Mouse (Mus musculus): ENCODE measurements around the gene Tenm2. TPM values are rescaled to one million over a fixed set of nuclear protein-coding genes. Genes with fewer than 3 reads are reported as not detected.

Gene Tenm2
- total and polyA plus RNA-seq, 3 experiments = not detected

DNA sequence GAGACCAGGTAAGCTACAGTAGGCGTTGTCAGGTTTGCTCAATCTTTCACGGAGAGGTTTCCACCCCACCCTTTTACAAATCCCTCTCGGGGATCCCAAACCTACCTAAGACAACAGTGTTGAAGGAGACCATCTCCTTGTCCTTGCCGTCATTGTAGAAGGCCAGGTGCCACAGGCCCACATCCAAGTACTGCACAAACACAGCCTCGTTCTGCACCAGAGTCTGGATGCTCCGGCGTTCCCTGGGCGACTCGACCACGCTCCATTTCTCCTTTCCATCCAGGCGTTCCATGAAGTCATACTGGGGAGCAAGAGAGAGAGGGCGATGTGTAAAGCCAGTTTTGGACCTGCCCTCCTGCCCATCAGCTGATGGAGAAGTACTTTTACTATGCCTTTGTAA is 1064.5 kb downstream of the Tenm2 start:
- no peak for DNase-seq (ENCODE audit: low read depth, low spot score)
- H3K79me2 ChIP-seq (ENCODE audit: control insufficient read depth, insufficient read depth, low read length, poor library complexity) = no peaks in the 10 kb centered on the region
- H3K9me3 ChIP-seq (replicated peaks; ENCODE audit: insufficient read depth, low read length) = no peaks in the 10 kb centered on the region
- no peak overlapping the region for H3K9ac ChIP-seq (ENCODE audit: control insufficient read depth, low read depth, low read length, poor library complexity, severe bottlenecking)
- H3K4me3 ChIP-seq (ENCODE audit: control insufficient read depth in 1 of 2, insufficient read depth in 1 of 2, low read depth in 2 of 2, low read length in 2 of 2) = no peak overlapping the region
- TF ChIP-seq TAL1 (IDR thresholded peaks at IDR 0.05; ENCODE audit: low read length) (no peak), POLR2A (IDR thresholded peaks at IDR 0.05; ENCODE audit: control insufficient read depth in 1 of 2, insufficient read depth in 1 of 2, low read depth in 1 of 2, low read length in 2 of 2, poor library complexity in 1 of 2) (no peak), MAZ (IDR thresholded peaks at IDR 0.05; ENCODE audit: low read depth, low read length) (no peak), ETS1 (IDR thresholded peaks at IDR 0.05; ENCODE audit: low read depth, low read length) (no peak), ZNF384 (IDR thresholded peaks at IDR 0.05; ENCODE audit: low read depth, low read length) (no peak), GABPA (IDR thresholded peaks at IDR 0.05; ENCODE audit: low read depth, low read length) (no peak), MAFK (IDR thresholded peaks at IDR 0.05; ENCODE audit: borderline replicate concordance, low read depth, low read length) (no peak), USF1 (IDR thresholded peaks at IDR 0.05; ENCODE audit: low read depth, low read length) (no peak), MXI1 (IDR thresholded peaks at IDR 0.05; ENCODE audit: low read depth, low read length) (no peak)
- H3K27me3 ChIP-seq (ENCODE audit: control insufficient read depth in 1 of 2, insufficient read depth in 2 of 2, low read length in 2 of 2) = no peaks in the 10 kb centered on the region; a peak in 1 of 4 replicates
- no peaks in the 10 kb centered on the region for H3K36me3 ChIP-seq (ENCODE audit: control insufficient read depth in 1 of 2, insufficient read depth in 2 of 2, low read length in 2 of 2)
- H3K27ac ChIP-seq (ENCODE audit: control insufficient read depth, low read depth, low read length) = no peak overlapping the region
- no peaks in the 10 kb centered on the region for H3K4me1 ChIP-seq (ENCODE audit: control insufficient read depth in 1 of 2, insufficient read depth in 2 of 2, low read length in 2 of 2)

DNA sequence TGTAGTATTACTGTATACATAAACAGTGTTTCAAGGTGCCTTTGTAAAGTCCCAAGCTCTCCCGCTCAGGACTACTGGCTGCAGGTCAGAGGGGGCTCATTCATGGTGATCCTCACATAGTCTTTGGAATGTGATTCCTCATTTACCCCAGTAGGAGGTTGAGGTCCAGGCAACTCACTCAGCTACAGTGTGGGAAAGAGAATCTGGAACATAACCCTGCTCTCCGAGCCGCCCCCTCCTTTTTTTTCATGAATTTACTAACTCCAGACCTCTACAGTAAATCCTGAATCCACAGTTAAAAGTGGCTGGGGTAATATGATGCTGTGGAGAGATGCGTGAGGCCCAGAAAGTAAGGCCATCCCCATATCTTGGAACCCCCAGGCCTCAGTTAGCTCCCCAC is 1066.0 kb downstream of the Tenm2 start:
- no peak overlapping the region for H3K4me3 ChIP-seq (ENCODE audit: control insufficient read depth in 1 of 2, insufficient read depth in 1 of 2, low read depth in 2 of 2, low read length in 2 of 2)
- no peaks in the 10 kb centered on the region for H3K36me3 ChIP-seq (ENCODE audit: control insufficient read depth in 1 of 2, insufficient read depth in 2 of 2, low read length in 2 of 2)
- H3K9me3 ChIP-seq (replicated peaks; ENCODE audit: insufficient read depth, low read length) = no peaks in the 10 kb centered on the region
- DNase-seq (ENCODE audit: low read depth, low spot score) = no peak
- no peak overlapping the region for H3K27ac ChIP-seq (ENCODE audit: control insufficient read depth, low read depth, low read length)
- TF ChIP-seq RCOR1 (IDR thresholded peaks at IDR 0.05; ENCODE audit: low read depth, low read length) = no peak
- TF ChIP-seq CHD2 (IDR thresholded peaks at IDR 0.05; ENCODE audit: low read length) = no peak
- no peak for TF ChIP-seq SMC3 (IDR thresholded peaks at IDR 0.05; ENCODE audit: low read depth, low read length)
- no peak for TF ChIP-seq MYB (IDR thresholded peaks at IDR 0.05; ENCODE audit: low read depth, low read length)
- TF ChIP-seq USF1 (IDR thresholded peaks at IDR 0.05; ENCODE audit: low read depth, low read length) = no peak
- TF ChIP-seq POLR2AphosphoS5 (IDR thresholded peaks at IDR 0.05; ENCODE audit: borderline replicate concordance, low read depth, low read length) = no peak
- TF ChIP-seq TBP (IDR thresholded peaks at IDR 0.05; ENCODE audit: low read depth, low read length) = no peak
- TF ChIP-seq ZC3H11A (IDR thresholded peaks at IDR 0.05; ENCODE audit: low read depth, low read length) = no peak
- no peak for TF ChIP-seq NRF1 (IDR thresholded peaks at IDR 0.05; ENCODE audit: insufficient read depth, low read depth, low read length, poor library complexity, severe bottlenecking)
- TF ChIP-seq HCFC1 (IDR thresholded peaks at IDR 0.05; ENCODE audit: low read depth, low read length) = no peak
- no peak for TF ChIP-seq CHD1 (IDR thresholded peaks at IDR 0.05; ENCODE audit: low read depth, low read length)
- TF ChIP-seq ZNF384 (IDR thresholded peaks at IDR 0.05; ENCODE audit: low read depth, low read length) = no peak
- TF ChIP-seq MAX (IDR thresholded peaks at IDR 0.05; ENCODE audit: low read length) = no peak
- no peak for TF ChIP-seq ETS1 (IDR thresholded peaks at IDR 0.05; ENCODE audit: low read depth, low read length)
- TF ChIP-seq TAL1 (IDR thresholded peaks at IDR 0.05; ENCODE audit: low read length) = no peak
- no peak for TF ChIP-seq USF2 (IDR thresholded peaks at IDR 0.05; ENCODE audit: borderline replicate concordance in 1 of 2, insufficient read depth in 1 of 2, low read depth in 1 of 2, low read length in 2 of 2)
- no peaks in the 10 kb centered on the region for H3K79me2 ChIP-seq (ENCODE audit: control insufficient read depth, insufficient read depth, low read length, poor library complexity)
- no peaks in the 10 kb centered on the region; a peak in 1 of 4 replicates for H3K27me3 ChIP-seq (ENCODE audit: control insufficient read depth in 1 of 2, insufficient read depth in 2 of 2, low read length in 2 of 2)
- no peak overlapping the region for H3K9ac ChIP-seq (ENCODE audit: control insufficient read depth, low read depth, low read length, poor library complexity, severe bottlenecking)
- H3K4me1 ChIP-seq (ENCODE audit: control insufficient read depth in 1 of 2, insufficient read depth in 2 of 2, low read length in 2 of 2) = no peaks in the 10 kb centered on the region

Measured in MEL (cell line).